Mouse (Mus musculus): Measurements from ENCODE around the gene BC005537. TPM values are rescaled to one million over a fixed set of nuclear protein-coding genes. Genes with fewer than 3 reads are reported as not detected.
A peak's percentile ranks its signal among the peaks of the same experiment; 100 is the strongest.

BC005537 gene
- polyA plus RNA-seq, 1 experiment from 2014 or later = 10.2 TPM

- Histone ChIP-seq H3K36me3 (replicated peaks) (no peaks in the 10 kb centered on the region), H3K27ac (replicated peaks) (no peak overlapping the region), H3K4me1 (no peaks in the 10 kb centered on the region), H3K9me3 (no peaks in the 10 kb centered on the region), H3K27me3 (replicated peaks; ENCODE audit: low read depth, poor library complexity, severe bottlenecking) (no peaks in the 10 kb centered on the region), H3K4me3 (no peak overlapping the region)
- 85% methylated on average over 8 of the region's 8 CpGs for WGBS
- DNase-seq (ENCODE audit: low spot score) = no peak
These were observed 22.6 kb upstream of the BC005537 start for GRCm38 (mm10) chr13:24778706-24779380.

GRCm38 (mm10) chr13:24781916-24782315 lies 19.5 kb upstream of the BC005537 start:
- WGBS = 84% methylated on average over 5 of the region's 5 CpGs
- H3K4me3 ChIP-seq = no peak overlapping the region
- H3K9me3 ChIP-seq = no peaks in the 10 kb centered on the region
- no peaks in the 10 kb centered on the region for H3K4me1 ChIP-seq
- no peak overlapping the region for H3K27ac ChIP-seq (replicated peaks)
- H3K27me3 ChIP-seq (replicated peaks; ENCODE audit: low read depth, poor library complexity, severe bottlenecking) = no peaks in the 10 kb centered on the region
- no peak for DNase-seq (ENCODE audit: low spot score)
- no peaks in the 10 kb centered on the region for H3K36me3 ChIP-seq (replicated peaks)

- no peaks in the 10 kb centered on the region for H3K4me1 ChIP-seq
- H3K4me3 ChIP-seq = no peak overlapping the region
- no peaks in the 10 kb centered on the region for H3K27me3 ChIP-seq (replicated peaks; ENCODE audit: low read depth, poor library complexity, severe bottlenecking)
- 57% methylated on average over 11 of the region's 11 CpGs for WGBS
- no peaks in the 10 kb centered on the region for H3K36me3 ChIP-seq (replicated peaks)
- H3K9me3 ChIP-seq = no peaks in the 10 kb centered on the region
- no peak for DNase-seq (ENCODE audit: low spot score)
- H3K27ac ChIP-seq (replicated peaks) = no peak overlapping the region
These were observed 15.4 kb upstream of the BC005537 start for GRCm38 (mm10) chr13:24786014-24786490.

- no peak overlapping the region for H3K4me3 ChIP-seq
- H3K36me3 ChIP-seq (replicated peaks) = no peaks in the 10 kb centered on the region
- H3K4me1 ChIP-seq = no peaks in the 10 kb centered on the region
- no peak for DNase-seq (ENCODE audit: low spot score)
- WGBS = 89% methylated on average over 5 of the region's 5 CpGs
- H3K27ac ChIP-seq (replicated peaks) = no peak overlapping the region
- no peaks in the 10 kb centered on the region for H3K27me3 ChIP-seq (replicated peaks; ENCODE audit: low read depth, poor library complexity, severe bottlenecking)
- H3K9me3 ChIP-seq = no peaks in the 10 kb centered on the region
These were observed 14.0 kb upstream of the BC005537 start for GRCm38 (mm10) chr13:24787477-24787876.

GRCm38 (mm10) chr13:24791349-24791748 lies 10.1 kb upstream of the BC005537 start:
- Histone ChIP-seq H3K27me3 (replicated peaks; ENCODE audit: low read depth, poor library complexity, severe bottlenecking) (no peaks in the 10 kb centered on the region), H3K4me3 (no peak overlapping the region), H3K4me1 (no peaks in the 10 kb centered on the region), H3K9me3 (no peaks in the 10 kb centered on the region), H3K27ac (replicated peaks) (no peak overlapping the region), H3K36me3 (replicated peaks) (no peaks in the 10 kb centered on the region)
- 78% methylated on average over 2 of the region's 2 CpGs for whole genome bisulfite sequencing
- no peak for DNase-seq (ENCODE audit: low spot score)

- H3K27me3 ChIP-seq (replicated peaks; ENCODE audit: low read depth, poor library complexity, severe bottlenecking) = no peaks in the 10 kb centered on the region
These were observed 8.9 kb upstream of the BC005537 start for GRCm38 (mm10) chr13:24792411-24793045.

GRCm38 (mm10) chr13:24798686-24799085 lies 2.8 kb upstream of the BC005537 start:
- Histone ChIP-seq H3K4me1 (peaks cover 23% of the 10 kb centered on the region), H3K9me3 (no peaks in the 10 kb centered on the region), H3K27ac (replicated peaks) (no peak overlapping the region), H3K4me3 (no peak overlapping the region), H3K36me3 (replicated peaks) (no peaks in the 10 kb centered on the region), H3K27me3 (replicated peaks; ENCODE audit: low read depth, poor library complexity, severe bottlenecking) (no peaks in the 10 kb centered on the region)
- DNase-seq (ENCODE audit: low spot score) = no peak
- WGBS = 96% methylated on average over 4 of the region's 4 CpGs

More at GRCm38 (mm10) chr13:24792411-24793045, 8.9 kb upstream of the BC005537 start:
- Histone ChIP-seq H3K4me3 (no peak overlapping the region), H3K27ac (replicated peaks) (no peak overlapping the region), H3K36me3 (replicated peaks) (no peaks in the 10 kb centered on the region), H3K9me3 (no peaks in the 10 kb centered on the region), H3K4me1 (no peaks in the 10 kb centered on the region)
- 90% methylated on average over 9 of the region's 9 CpGs for WGBS
- no peak for DNase-seq (ENCODE audit: low spot score)

GRCm38 (mm10) chr13:24799378-24799777 lies 2.1 kb upstream of the BC005537 start:
- 66% methylated on average over 5 of the region's 5 CpGs for WGBS
- Histone ChIP-seq H3K27ac (replicated peaks) (no peak overlapping the region; the same call in 1 of the 2 replicates), H3K27me3 (replicated peaks; ENCODE audit: low read depth, poor library complexity, severe bottlenecking) (no peaks in the 10 kb centered on the region), H3K9me3 (no peaks in the 10 kb centered on the region), H3K36me3 (replicated peaks) (no peaks in the 10 kb centered on the region), H3K4me3 (peak overlapping the region; percentile 99), H3K4me1 (peaks cover 30% of the 10 kb centered on the region)
- no peak for DNase-seq (ENCODE audit: low spot score)

GRCm38 (mm10) chr13:24799925-24800673 lies 1.4 kb upstream of the BC005537 start:
- WGBS = under 1% methylated on average over 31 of the region's 31 CpGs

GRCm38 (mm10) chr13:24800674-24801307 lies 666 bp upstream of the BC005537 start:
- Histone ChIP-seq H3K27ac (replicated peaks) (peak overlapping the region; percentile 97), H3K4me1 (peaks cover 35% of the 10 kb centered on the region), H3K27me3 (replicated peaks; ENCODE audit: low read depth, poor library complexity, severe bottlenecking) (no peaks in the 10 kb centered on the region), H3K36me3 (replicated peaks) (peaks cover 13% of the 10 kb centered on the region), H3K4me3 (peak overlapping the region; percentile 99), H3K9me3 (no peaks in the 10 kb centered on the region)
- peak; percentile 97 for DNase-seq (ENCODE audit: low spot score)
- under 1% methylated on average over 42 of the region's 42 CpGs for WGBS

More at GRCm38 (mm10) chr13:24799925-24800673, 1.4 kb upstream of the BC005537 start:
- Histone ChIP-seq H3K27ac (replicated peaks) (peak overlapping the region; percentile 97), H3K9me3 (no peaks in the 10 kb centered on the region), H3K4me1 (peaks cover 35% of the 10 kb centered on the region), H3K36me3 (replicated peaks) (peaks cover 6% of the 10 kb centered on the region), H3K27me3 (replicated peaks; ENCODE audit: low read depth, poor library complexity, severe bottlenecking) (no peaks in the 10 kb centered on the region), H3K4me3 (peak overlapping the region; percentile 99)
- DNase-seq (ENCODE audit: low spot score) = peak; percentile 41

- WGBS = under 1% methylated on average over 26 of the region's 26 CpGs
- DNase-seq (ENCODE audit: low spot score) = peak; percentile 47
- Histone ChIP-seq H3K4me3 (peak overlapping the region; percentile 99), H3K9me3 (no peaks in the 10 kb centered on the region), H3K36me3 (replicated peaks) (peaks cover 26% of the 10 kb centered on the region), H3K27ac (replicated peaks) (peak overlapping the region; percentile 97), H3K27me3 (replicated peaks; ENCODE audit: low read depth, poor library complexity, severe bottlenecking) (no peaks in the 10 kb centered on the region), H3K4me1 (peaks cover 35% of the 10 kb centered on the region)
These were observed 754 bp downstream of the BC005537 start for GRCm38 (mm10) chr13:24802131-24802691.

- Histone ChIP-seq H3K4me3 (peak overlapping the region; percentile 99), H3K4me1 (peaks cover 35% of the 10 kb centered on the region), H3K36me3 (replicated peaks) (peaks cover 36% of the 10 kb centered on the region), H3K27me3 (replicated peaks; ENCODE audit: low read depth, poor library complexity, severe bottlenecking) (no peaks in the 10 kb centered on the region), H3K27ac (replicated peaks) (no peak overlapping the region), H3K9me3 (no peaks in the 10 kb centered on the region)
- WGBS = 47% methylated on average over 2 of the region's 2 CpGs
- DNase-seq (ENCODE audit: low spot score) = no peak
These were observed 1.7 kb downstream of the BC005537 start for GRCm38 (mm10) chr13:24803196-24803595.
